Mouse (Mus musculus): Measurements from ENCODE around the gene Glo1.
"Not testable (repeated sequence)": the region's sequence is repeated elsewhere in the genome, so short reads cannot be mapped to it uniquely, and the experiment has no call there.

The Glo1 gene

GRCm38 (mm10) chr17:30626719-30627118 is at the start of gene Glo1:
Glo1 (minus strand) TSS chr17:30626871.
- not testable (repeated sequence) for DNase-seq (ENCODE audit: low spot score in 2 of 2)

GRCm38 (mm10) chr17:30675021-30675740 is 48.5 kb upstream of the Glo1 start:
- DNase-seq (ENCODE audit: low spot score in 2 of 2), result no peak

DNA sequence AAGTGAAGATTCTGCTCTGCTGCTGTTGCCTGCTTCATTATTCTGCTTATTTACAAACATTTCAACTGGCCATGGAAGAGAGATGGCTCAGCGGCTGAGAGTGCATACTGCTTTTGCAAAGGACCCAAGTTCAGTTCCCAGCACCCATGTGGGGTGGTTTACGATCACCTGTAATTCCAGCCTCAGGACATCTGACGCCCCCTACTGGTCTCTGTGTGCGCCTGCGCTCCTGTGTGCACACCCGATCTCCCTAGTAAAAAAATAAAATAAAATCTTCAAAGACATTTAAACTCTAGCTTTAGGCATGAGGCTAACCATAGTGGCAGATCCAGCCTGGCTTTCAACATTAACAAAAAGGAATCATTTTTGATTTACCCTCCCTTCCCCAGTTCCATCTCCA is 46.4 kb upstream of the Glo1 start:
- DNase-seq (ENCODE audit: low spot score in 2 of 2), result no peak

- DNase-seq (ENCODE audit: low spot score in 2 of 2), result no peak
Measured at GRCm38 (mm10) chr17:30672556-30672955, 45.9 kb upstream of the Glo1 start.

GRCm38 (mm10) chr17:30664856-30665255 is 38.2 kb upstream of the Glo1 start:
- no peak for DNase-seq (ENCODE audit: low spot score in 2 of 2)

- no peak for DNase-seq (ENCODE audit: low spot score in 2 of 2)
Measured at GRCm38 (mm10) chr17:30663170-30663569, 36.5 kb upstream of the Glo1 start.

- DNase-seq (ENCODE audit: low spot score in 2 of 2), result no peak
Measured at GRCm38 (mm10) chr17:30662131-30662530, 35.5 kb upstream of the Glo1 start.

DNA sequence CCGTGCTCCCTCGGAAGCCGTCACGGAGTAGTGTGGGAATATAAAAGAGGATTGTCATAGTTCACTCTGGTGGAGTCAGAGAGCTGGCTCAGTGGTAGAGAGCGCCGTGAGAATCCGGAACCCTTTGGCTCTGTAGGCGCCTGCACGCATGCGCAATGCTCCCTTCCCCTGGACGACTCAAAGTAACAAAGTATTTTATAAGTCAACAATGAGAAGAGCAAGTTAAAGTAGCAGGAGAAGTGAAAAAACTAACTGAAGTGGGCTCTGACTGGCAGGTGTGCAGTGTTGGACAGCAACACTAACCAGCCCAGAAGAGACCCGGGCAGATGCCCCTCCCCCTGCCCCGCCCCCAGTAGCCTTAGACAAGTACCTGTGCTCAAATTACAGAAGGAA is 31.5 kb upstream of the Glo1 start:
- DNase-seq (ENCODE audit: low spot score in 2 of 2), result peak; percentile 62 to 73

- no peak for DNase-seq (ENCODE audit: low spot score in 2 of 2)
Measured at GRCm38 (mm10) chr17:30657530-30658151, 31.0 kb upstream of the Glo1 start.

DNA sequence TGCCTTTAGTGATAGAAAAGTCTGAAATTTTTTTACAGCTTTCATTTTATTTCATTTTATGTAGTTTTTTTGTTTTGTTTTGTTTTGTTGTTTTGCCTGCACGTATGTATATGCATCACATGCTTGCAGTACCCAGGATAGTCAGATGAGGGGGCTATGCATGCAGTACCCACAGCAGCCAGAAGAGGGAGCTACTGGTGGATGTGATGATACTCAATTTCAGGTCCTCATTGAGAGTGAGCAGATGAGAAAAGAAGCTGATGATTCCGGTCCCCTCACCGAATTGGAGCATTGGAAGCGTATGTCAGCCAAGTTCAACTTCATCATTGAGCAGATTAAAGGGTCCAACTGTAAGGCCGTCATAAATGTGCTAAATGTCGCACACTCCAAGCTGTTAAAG is 26.3 kb upstream of the Glo1 start:
- DNase-seq (ENCODE audit: low spot score in 2 of 2), result no peak

- DNase-seq (ENCODE audit: low spot score in 2 of 2), result no peak
Measured at GRCm38 (mm10) chr17:30648770-30649169, 22.1 kb upstream of the Glo1 start.

GRCm38 (mm10) chr17:30640896-30641295 is 14.2 kb upstream of the Glo1 start:
- DNase-seq (ENCODE audit: low spot score in 2 of 2), result no peak

- no peak for DNase-seq (ENCODE audit: low spot score in 2 of 2)
Measured at GRCm38 (mm10) chr17:30638996-30639395, 12.3 kb upstream of the Glo1 start.

- no peak for DNase-seq (ENCODE audit: low spot score in 2 of 2)
Measured at GRCm38 (mm10) chr17:30637714-30638113, 11.0 kb upstream of the Glo1 start.

- no peak for DNase-seq (ENCODE audit: low spot score in 2 of 2)
Measured at GRCm38 (mm10) chr17:30635367-30635766, 8.7 kb upstream of the Glo1 start.

DNA sequence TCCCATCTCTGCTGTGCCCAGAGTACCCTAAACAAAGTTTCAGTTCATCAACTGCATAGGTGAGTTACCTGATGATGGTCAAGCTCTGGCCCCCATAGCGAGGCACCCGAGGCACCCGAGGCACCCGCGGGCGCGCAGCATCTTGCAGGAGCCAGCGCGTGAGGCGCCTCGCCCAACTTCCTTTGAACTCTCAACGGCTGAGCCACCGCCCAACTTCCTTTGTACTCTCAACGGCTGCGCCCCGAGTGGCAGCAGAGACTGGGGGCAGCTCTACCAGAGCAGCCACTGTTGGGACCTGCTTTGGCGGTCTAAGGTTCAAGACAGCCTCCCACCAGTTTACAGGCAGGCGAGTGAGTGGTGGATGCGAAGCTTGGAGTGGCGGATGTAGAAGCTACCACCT is 2.5 kb downstream of the Glo1 start, which contains the start of gene Dnah8:
TSS of gene Dnah8 (plus strand) at position 223 of the 400 bp plus-strand sequence.
- not testable (repeated sequence) for DNase-seq (ENCODE audit: low spot score in 2 of 2)

- no peak for DNase-seq (ENCODE audit: low spot score in 2 of 2)
Measured at GRCm38 (mm10) chr17:30623200-30623599, 3.5 kb downstream of the Glo1 start.

- no peak for DNase-seq (ENCODE audit: low spot score in 2 of 2)
Measured at GRCm38 (mm10) chr17:30621450-30621849, 5.2 kb downstream of the Glo1 start.

DNA sequence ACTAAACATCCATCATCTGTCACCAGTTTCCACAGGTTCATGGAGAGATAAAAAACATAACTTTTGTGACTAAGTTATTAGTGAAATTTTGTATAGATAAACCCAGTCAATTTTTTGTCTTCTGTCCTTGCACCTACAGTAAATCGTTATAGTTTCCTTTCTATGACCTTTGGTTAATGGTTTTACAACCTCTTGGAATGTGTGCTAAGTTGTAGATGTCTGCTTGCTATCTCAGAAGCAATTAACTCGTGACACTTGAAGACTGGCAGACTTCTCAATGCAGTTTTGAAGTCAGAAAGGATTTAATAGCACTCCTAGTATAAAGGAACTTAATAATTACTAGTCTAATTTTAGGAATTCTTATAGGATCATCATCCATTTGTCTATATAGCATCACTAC is 6.1 kb downstream of the Glo1 start:
- no peak for DNase-seq (ENCODE audit: low spot score in 2 of 2)

DNA sequence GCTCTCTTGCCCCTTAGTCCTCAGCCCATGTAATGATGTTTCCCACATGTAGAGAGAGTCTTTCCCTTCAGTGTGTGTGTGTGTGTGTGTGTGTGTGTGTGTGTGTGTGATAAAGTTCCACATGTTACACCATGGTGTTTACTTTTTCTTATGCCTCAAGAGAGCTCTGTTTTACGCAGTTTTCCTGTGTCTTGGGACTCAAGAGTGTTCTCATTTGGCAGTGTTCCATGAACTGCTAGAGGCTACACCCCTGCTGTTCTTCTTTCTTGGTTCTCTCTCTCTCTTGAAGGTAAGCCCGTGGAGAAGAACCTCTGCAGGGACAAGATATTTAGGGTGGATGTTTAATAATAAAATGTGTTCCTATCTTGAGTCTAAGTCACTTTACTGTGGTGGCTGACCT is 7.5 kb downstream of the Glo1 start:
- DNase-seq (ENCODE audit: low spot score in 2 of 2), result no peak

- no peak for DNase-seq (ENCODE audit: low spot score in 2 of 2)
Measured at GRCm38 (mm10) chr17:30618136-30618891, 8.4 kb downstream of the Glo1 start.

- no peak for DNase-seq (ENCODE audit: low spot score in 2 of 2)
Measured at GRCm38 (mm10) chr17:30616203-30616602, 10.5 kb downstream of the Glo1 start.

DNA sequence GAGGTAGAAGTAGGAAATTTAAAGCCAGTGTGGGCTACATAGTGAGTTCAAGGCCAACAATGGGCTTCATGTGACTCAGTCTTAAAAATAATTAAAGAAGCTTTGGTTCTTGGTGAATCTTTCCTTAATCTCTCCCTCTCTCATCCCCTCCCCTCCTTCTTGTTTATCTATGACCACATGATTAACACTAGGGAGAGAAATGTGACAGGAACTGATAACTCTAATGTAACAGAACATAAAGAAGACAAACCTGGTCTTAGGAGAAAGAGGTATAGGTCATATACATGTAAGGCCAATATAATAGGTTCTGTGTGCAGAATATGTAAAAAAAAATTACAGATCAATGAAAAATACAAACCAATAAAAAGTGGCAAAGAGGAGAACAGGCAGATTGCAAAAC is 13.3 kb downstream of the Glo1 start:
- DNase-seq (ENCODE audit: low spot score in 2 of 2), result no peak

Data from right cerebral cortex, postnatal 36 days (tissue).